Mouse (Mus musculus) liver, embryonic 13.5 days (tissue): ENCODE results near the gene Sstr4. TPM values are rescaled to one million over a fixed set of nuclear protein-coding genes. Genes with fewer than 3 reads are reported as not detected.

Experiments used
- ATAC-seq: fragments of 200-750 bp; cut with Nextera tagmentation; 2 replicates; pipeline ENCODE4 v1.8.0; 2017; ENCODE audit warnings: low read depth, mild to moderate bottlenecking, moderate number of reproducible peaks, moderate library complexity
- DNase-seq: peaks from one replicate; pipeline ENCODE4 v3.0.0; 2022
- H3K27ac ChIP-seq: fragments of 300-500 bp; sonication (generic); 2 replicates; pipeline ENCODE4 v1.5.1; 2015; ENCODE audit warnings: moderate library complexity, mild to moderate bottlenecking, inconsistent platforms
- H3K27me3 ChIP-seq: fragments of 300-500 bp; sonication (generic); 2 replicates; pipeline ENCODE4 v1.6.1; 2015; ENCODE audit warnings: mild to moderate bottlenecking, inconsistent platforms
- H3K36me3 ChIP-seq: fragments of 300-500 bp; sonication (generic); 2 replicates; pipeline ENCODE4 v1.6.1; 2015; ENCODE audit warnings: mild to moderate bottlenecking, inconsistent platforms
- H3K4me1 ChIP-seq: fragments of 300-500 bp; sonication (generic); replicated peaks from 2 replicates; pipeline ENCODE4 v1.6.1; 2015; ENCODE audit warnings: inconsistent platforms
- H3K4me2 ChIP-seq: fragments of 300-500 bp; sonication (generic); 2 replicates; pipeline ENCODE4 v1.6.1; 2015; ENCODE audit warnings: inconsistent platforms, mild to moderate bottlenecking, moderate library complexity
- H3K4me3 ChIP-seq: fragments of 300-500 bp; sonication (generic); replicated peaks from 2 replicates; pipeline ENCODE4 v1.5.1; 2015; ENCODE audit warnings: mild to moderate bottlenecking, inconsistent platforms
- H3K9ac ChIP-seq: fragments of 300-500 bp; sonication (generic); 2 replicates; pipeline ENCODE4 v1.6.1; 2015; ENCODE audit warnings: mild to moderate bottlenecking, inconsistent platforms
- H3K9me3 ChIP-seq: fragments of 300-500 bp; sonication (generic); replicated peaks from 2 replicates; pipeline ENCODE4 v1.6.1; 2016; ENCODE audit warnings: inconsistent platforms
- WGBS: fragments of 180-500 bp; shearing (Covaris S2); methylation state at CpG from one replicate; pipeline ENCODE4 v1.1.7; 2015; ENCODE audit not compliant: insufficient replicate concordance; 5-methylcytosine and 5-hydroxymethylcytosine counted together
- polyA plus RNA-seq: library from polyadenylated mRNA; unstranded; fragments of >200 nt; fragmentation: Nextera tagmentation; extraction: Ambion mirVana; gene quantifications from 2 replicates; pipeline ENCODE4 v1.2.1, GENCODE M21; 2015

Gene Sstr4
- polyA plus RNA-seq, 1 experiment from 2014 or later = not detected

DNA sequence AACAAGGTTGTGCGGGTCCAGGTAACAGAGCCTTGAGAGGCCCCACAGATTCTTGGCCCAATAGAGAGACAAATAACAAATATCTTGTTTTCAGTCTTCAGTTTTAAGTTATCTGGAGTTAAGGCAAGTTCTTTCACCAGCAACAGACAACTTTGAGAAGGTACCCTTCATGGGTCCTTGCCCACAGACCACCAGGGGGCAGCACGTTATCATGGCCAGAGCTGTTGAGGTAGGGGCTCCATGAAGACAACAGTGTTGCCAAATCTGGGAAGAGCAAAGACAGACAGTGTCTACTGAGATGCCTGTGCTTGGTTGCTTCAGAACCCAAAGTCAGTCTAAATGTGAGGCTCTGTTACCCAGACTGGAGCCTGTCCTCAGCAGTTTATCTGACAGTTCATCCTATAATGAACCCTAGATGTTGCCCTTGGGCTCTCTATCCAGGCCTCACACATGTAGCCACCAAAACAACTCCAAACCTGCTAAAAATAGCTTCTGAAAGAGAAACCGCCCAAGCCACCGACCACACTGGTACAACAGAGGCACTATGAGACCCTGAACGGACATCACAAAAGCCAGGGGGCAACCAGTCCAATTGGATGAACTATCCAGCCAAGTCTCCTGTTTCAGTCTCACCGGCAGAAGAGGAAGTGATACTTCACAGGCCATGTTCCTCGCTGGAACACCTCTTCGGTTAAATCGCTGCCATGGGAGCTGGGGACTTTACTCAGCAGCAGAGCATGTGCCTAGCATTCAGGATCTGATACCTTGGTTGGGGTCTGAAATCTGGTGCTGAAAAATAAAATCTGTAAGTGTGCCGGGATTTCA lies 19.6 kb upstream of the Sstr4 start:
- Histone ChIP-seq H3K4me2 (no peak overlapping the region), H3K27ac (no peak overlapping the region), H3K9ac (no peak overlapping the region), H3K9me3 (no peaks in the 10 kb centered on the region), H3K4me3 (no peak overlapping the region), H3K27me3 (no peaks in the 10 kb centered on the region), H3K4me1 (no peaks in the 10 kb centered on the region), H3K36me3 (no peaks in the 10 kb centered on the region)
- DNase-seq (no peak), ATAC-seq (no peak)
- 38% methylated on average over 10 of the region's 10 CpGs for WGBS

DNA sequence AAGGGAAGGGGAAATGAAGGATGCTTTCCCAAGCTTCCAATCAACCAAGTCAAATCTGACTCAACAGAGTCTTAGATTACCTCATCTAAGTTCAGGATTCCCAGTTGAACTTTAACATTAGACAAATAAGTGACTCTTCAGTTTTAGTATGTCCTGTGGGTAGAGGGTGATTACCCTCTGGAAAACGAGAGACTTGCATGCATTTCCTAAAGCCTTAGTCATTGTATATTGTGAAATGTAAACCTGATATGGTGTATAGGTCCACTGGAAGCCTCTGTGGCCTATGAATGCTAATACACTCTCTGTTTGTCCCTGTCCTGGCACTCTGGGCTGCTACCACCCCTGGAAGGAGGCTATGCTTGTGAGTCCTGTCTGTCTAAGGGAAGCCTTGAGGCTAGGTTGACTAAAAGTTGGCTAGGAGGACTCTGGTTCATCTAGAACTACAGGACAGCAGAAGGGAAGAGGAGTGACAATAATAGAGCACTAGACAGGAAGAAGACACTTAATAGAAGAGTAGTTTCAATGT lies 16.3 kb upstream of the Sstr4 start:
- ATAC-seq (no peak), DNase-seq (no peak)
- Histone ChIP-seq H3K27ac (no peak overlapping the region), H3K4me2 (no peak overlapping the region), H3K36me3 (no peaks in the 10 kb centered on the region), H3K4me3 (no peak overlapping the region), H3K9me3 (no peaks in the 10 kb centered on the region), H3K27me3 (no peaks in the 10 kb centered on the region), H3K4me1 (no peaks in the 10 kb centered on the region), H3K9ac (no peak overlapping the region)
- 22% methylated on average over 1 of the region's 1 CpGs for WGBS

DNA sequence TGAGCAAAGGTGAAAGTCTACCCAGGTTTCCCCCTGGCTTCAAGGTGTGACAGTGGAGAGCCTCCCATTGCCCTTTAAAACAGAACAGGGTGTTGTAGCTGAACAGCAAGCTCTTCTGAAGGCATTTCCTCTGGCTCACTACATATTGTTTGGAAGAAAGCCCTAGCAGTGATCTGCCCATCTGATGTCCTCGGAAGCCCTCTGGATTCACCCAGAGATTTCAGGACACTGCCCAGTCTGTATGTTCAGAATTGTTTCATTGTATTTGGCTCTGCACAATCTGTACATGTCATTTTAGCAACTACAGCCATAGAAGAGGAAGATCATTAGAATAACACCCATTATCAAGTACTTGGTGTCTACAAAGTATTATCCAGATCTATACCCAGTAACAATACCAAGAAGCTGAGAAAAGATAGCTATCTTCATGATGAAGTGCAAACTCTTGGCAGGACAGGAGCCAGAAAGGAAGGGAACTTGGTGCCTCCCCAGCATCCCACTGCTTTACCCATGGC lies 15.2 kb upstream of the Sstr4 start:
- Histone ChIP-seq H3K4me1 (no peaks in the 10 kb centered on the region), H3K4me2 (no peak overlapping the region), H3K27me3 (no peaks in the 10 kb centered on the region), H3K4me3 (no peak overlapping the region), H3K27ac (no peak overlapping the region), H3K9me3 (no peaks in the 10 kb centered on the region), H3K9ac (no peak overlapping the region), H3K36me3 (no peaks in the 10 kb centered on the region)
- WGBS = 46% methylated on average over 1 of the region's 1 CpGs
- DNase-seq (no peak), ATAC-seq (no peak)

DNA sequence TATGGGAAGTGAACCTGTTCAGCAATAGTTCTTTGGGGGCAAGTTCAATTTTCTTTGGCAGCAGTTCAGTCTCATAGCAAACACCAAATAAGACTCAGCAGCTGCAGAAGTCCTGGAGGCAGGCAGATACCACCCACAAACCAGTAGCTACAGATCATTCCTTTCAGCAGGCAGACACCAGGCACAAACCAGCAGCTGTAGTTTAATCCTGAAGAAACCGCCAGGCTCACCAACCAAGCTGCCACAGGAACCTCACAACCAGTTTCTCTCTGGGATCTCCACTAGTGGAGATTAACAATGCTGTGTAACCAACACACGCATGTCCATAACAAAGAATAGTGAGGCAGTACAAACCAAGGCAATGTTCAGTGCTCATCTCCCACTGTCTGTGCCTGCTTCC lies 14.1 kb upstream of the Sstr4 start:
- DNase-seq (no peak), ATAC-seq (no peak)
- Histone ChIP-seq H3K9ac (no peak overlapping the region), H3K27me3 (no peaks in the 10 kb centered on the region), H3K4me1 (no peaks in the 10 kb centered on the region), H3K4me3 (no peak overlapping the region), H3K36me3 (no peaks in the 10 kb centered on the region), H3K4me2 (no peak overlapping the region), H3K9me3 (no peaks in the 10 kb centered on the region), H3K27ac (no peak overlapping the region)
- 60% methylated on average over 2 of the region's 2 CpGs for WGBS

DNA sequence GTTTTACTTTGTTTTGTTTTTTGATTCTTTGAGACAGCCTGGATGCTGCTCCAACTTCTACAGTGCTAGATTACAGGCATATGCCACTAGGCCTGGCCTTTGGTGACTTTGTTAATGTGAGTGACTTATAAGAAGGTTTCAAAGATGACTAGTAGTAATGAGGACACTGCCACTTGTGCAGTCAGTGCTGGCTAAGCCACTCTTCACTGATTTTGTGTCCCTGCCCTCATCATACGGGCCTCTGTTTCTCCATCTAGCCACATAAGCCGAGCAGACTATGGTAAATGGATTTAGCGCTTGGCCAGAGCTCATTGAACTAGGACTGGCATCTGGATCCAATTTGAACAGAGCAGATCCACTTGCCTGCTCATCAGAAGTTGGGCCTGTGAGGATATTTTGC lies 8.7 kb upstream of the Sstr4 start:
- 80% methylated on average over 3 of the region's 3 CpGs for whole genome bisulfite sequencing
- DNase-seq (no peak), ATAC-seq (no peak)
- Histone ChIP-seq H3K27me3 (no peaks in the 10 kb centered on the region), H3K4me1 (no peaks in the 10 kb centered on the region), H3K4me3 (no peak overlapping the region), H3K9ac (no peak overlapping the region), H3K36me3 (no peaks in the 10 kb centered on the region), H3K9me3 (no peaks in the 10 kb centered on the region), H3K4me2 (no peak overlapping the region), H3K27ac (no peak overlapping the region)

DNA sequence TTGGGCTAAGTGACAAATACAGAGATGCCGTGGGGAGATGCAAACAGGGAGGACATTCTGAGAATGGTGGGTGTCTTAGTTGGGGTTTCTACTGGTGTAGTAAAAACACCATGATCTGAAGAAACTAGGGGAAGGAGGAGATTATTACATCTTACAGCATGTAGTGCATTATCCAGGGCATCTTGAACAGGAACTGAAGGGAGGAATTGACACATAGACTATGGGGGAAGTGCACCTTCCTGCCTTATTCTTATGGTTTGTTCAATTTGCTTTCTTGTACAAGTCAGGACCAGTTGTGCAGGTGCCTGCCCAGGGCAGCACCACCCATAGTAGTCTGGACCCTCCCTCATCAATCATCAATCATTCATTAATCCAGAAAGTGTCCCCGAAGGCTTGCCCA lies 8.2 kb upstream of the Sstr4 start:
- H3K4me2 ChIP-seq = no peak overlapping the region
- H3K27ac ChIP-seq = no peak overlapping the region
- H3K27me3 ChIP-seq = no peaks in the 10 kb centered on the region
- DNase-seq = no peak
- no peak overlapping the region for H3K4me3 ChIP-seq
- no peaks in the 10 kb centered on the region for H3K4me1 ChIP-seq
- no peak for ATAC-seq
- no peak overlapping the region for H3K9ac ChIP-seq
- 74% methylated on average over 2 of the region's 2 CpGs for WGBS
- no peaks in the 10 kb centered on the region for H3K36me3 ChIP-seq
- no peaks in the 10 kb centered on the region for H3K9me3 ChIP-seq

DNA sequence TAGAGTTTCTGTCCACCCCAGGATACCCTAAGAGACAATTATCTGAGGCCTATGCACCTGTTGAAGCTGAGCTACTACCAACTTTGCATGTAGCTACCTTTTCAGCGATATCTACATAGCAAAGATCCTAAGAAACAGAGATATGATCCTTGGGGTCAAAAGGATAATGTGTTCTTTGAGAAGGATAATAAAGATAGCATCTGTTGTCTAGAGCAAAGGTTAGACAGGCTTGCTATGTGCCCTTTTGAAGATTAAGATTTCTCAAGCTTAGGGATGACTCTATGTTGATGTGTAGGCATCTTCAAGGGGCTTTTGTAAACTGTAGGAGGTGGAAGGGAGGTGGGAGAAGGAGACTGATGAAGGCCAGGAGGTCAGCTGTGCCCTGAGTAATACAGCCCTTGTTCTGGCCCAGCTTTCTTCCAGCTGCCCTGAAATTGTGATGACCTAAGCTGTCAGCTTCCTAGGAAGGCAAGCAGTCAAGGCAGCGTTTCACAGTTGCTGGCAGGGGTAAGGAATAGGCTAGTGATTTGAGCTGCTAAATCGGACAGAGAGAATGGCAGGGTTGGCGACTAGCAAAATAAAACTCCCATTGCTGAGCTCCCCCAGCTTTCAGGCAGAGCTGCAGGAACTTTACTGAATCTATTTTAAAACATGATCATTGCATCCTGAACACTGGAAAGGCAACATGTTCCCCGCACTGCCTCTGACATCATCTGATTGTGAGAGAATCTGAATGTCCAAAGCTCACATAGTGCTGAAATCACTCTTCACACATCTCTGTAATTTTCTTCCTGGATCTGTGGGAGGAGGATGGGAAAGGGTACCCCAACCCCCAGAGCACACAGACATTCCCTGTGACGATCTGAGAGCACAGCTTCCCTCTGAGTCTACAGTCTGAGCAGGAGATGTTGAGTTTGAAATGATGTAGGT lies 7.2 kb upstream of the Sstr4 start:
- WGBS = 56% methylated on average over 6 of the region's 6 CpGs
- H3K27ac ChIP-seq = no peak overlapping the region
- no peak overlapping the region for H3K4me2 ChIP-seq
- DNase-seq = no peak
- ATAC-seq = no peak
- H3K4me1 ChIP-seq = no peaks in the 10 kb centered on the region
- no peak overlapping the region for H3K4me3 ChIP-seq
- H3K36me3 ChIP-seq = no peaks in the 10 kb centered on the region
- H3K9ac ChIP-seq = no peak overlapping the region
- no peaks in the 10 kb centered on the region for H3K9me3 ChIP-seq
- H3K27me3 ChIP-seq = no peaks in the 10 kb centered on the region

DNA sequence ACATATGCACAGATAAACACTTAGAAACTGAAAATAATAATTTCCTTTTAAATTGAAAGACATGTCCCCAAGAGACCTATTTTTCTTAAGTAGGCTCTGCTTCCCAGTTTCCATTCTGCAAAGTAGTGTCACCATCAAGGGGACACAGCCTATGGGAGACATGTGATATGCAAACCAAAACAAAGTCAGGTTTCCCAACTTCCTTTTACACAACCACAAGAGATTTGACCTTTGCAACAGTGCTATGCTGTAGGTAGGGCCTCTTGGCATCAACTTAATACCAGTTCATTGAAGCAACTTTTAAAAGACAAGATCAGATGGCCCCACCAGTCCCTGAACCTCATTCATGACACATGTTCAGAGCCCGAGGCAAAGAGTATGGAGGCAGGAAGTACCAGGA lies 2.0 kb upstream of the Sstr4 start:
- H3K4me3 ChIP-seq = no peak overlapping the region
- no peak for DNase-seq
- H3K9ac ChIP-seq = no peak overlapping the region
- WGBS = 8% methylated on average over 1 of the region's 1 CpGs
- H3K4me1 ChIP-seq = 0 out of 2 replicates have a peak, but pooled peaks cover 3% of the 10 kb centered on the region
- no peak overlapping the region for H3K4me2 ChIP-seq
- H3K9me3 ChIP-seq = no peaks in the 10 kb centered on the region
- ATAC-seq = no peak
- peaks cover 34% of the 10 kb centered on the region for H3K27me3 ChIP-seq
- no peak overlapping the region for H3K27ac ChIP-seq
- no peaks in the 10 kb centered on the region for H3K36me3 ChIP-seq

DNA sequence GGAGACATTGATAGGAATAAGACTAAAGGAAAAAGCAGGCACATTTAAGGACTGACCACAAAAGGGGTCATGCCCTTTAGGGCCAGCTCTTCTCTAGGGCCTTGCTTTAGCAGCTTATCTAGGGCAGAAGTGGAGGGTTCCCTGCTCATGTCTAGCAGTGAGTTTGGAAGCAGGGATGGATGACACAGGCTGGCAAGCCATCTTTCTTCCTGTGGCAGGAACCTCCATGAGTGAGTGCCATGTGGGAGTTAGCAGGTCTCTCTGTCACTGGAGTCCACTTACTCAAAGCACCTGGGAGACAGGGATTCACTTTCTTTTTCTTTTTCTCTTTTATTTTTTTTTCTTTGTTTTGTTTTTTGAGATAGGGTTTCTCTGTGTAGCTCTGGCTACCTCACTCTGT lies 1.3 kb upstream of the Sstr4 start:
- Histone ChIP-seq H3K4me3 (no peak overlapping the region), H3K36me3 (no peaks in the 10 kb centered on the region), H3K4me2 (no peak overlapping the region), H3K9me3 (no peaks in the 10 kb centered on the region), H3K27ac (no peak overlapping the region), H3K9ac (no peak overlapping the region), H3K27me3 (peaks cover 36% of the 10 kb centered on the region), H3K4me1 (0 out of 2 replicates have a peak, but pooled peaks cover 3% of the 10 kb centered on the region)
- no peak for DNase-seq
- ATAC-seq = no peak

DNA sequence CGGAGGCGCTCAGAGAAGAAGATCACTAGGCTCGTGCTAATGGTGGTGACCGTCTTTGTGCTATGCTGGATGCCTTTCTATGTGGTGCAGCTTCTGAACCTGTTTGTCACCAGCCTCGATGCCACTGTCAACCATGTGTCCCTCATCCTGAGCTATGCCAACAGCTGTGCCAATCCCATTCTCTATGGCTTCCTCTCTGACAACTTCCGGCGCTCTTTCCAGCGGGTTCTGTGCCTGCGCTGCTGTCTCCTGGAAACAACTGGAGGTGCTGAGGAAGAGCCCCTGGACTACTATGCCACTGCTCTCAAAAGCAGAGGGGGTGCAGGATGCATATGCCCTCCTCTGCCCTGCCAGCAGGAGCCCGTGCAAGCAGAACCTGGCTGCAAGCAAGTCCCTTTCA lies 1.1 kb downstream of the Sstr4 start:
- Histone ChIP-seq H3K9ac (no peak overlapping the region), H3K27me3 (peaks cover 36% of the 10 kb centered on the region), H3K27ac (no peak overlapping the region), H3K9me3 (no peaks in the 10 kb centered on the region), H3K4me1 (0 out of 2 replicates have a peak, but pooled peaks cover 3% of the 10 kb centered on the region), H3K36me3 (no peaks in the 10 kb centered on the region), H3K4me3 (no peak overlapping the region), H3K4me2 (no peak overlapping the region)
- ATAC-seq (no peak), DNase-seq (no peak)
- 57% methylated on average over 10 of the region's 10 CpGs for WGBS

DNA sequence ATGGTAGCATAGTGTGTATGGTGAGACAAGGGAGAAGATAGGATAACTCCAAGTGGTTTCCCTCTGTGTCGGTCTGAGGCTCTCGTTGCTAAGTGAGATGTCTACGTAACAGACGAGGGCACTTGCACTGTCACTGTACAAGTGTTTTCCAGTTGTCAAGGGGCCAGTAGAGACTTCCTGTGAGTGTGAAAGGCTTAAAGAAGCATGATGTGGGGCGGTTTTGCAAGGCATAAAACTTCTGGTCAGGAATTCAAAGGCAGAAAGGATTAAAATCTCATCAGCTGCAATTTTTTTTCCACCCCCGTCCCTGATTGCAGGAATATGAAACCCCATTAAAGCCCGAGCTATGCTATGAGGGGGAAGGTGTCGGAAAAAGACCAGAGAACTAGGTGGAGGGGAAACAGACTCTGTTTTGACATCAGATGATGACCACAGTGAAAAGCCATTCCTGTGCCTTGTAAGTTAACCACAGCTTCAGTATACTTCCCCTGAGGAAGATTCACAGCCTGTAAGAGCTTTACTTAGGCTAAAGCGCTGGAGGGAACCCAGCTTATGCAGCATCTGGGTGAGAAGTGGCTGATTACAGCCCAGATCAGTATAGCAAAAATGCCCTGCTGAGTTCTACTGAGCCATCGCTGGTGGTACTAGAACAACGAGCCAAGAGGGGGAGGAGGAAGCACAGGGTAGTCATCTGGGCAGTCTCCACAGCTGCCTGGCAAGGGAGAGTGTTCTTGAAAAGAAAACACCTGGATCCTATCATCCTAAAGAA lies 2.1 kb downstream of the Sstr4 start:
- H3K9me3 ChIP-seq = no peaks in the 10 kb centered on the region
- H3K27ac ChIP-seq = no peak overlapping the region
- H3K4me3 ChIP-seq = no peak overlapping the region
- peaks cover 36% of the 10 kb centered on the region for H3K27me3 ChIP-seq
- WGBS = 20% methylated on average over 11 of the region's 11 CpGs
- ATAC-seq (no peak), DNase-seq (no peak)
- no peaks in the 10 kb centered on the region for H3K36me3 ChIP-seq
- 0 out of 2 replicates have a peak, but pooled peaks cover 3% of the 10 kb centered on the region for H3K4me1 ChIP-seq
- H3K9ac ChIP-seq = no peak overlapping the region
- H3K4me2 ChIP-seq = no peak overlapping the region
